Mouse (Mus musculus) lung, adult 2 months (tissue): ENCODE results near the gene Grm2. TPM values are rescaled to one million over a fixed set of nuclear protein-coding genes. Genes with fewer than 3 reads are reported as not detected.
"Not testable (repeated sequence)": the region's sequence is repeated elsewhere in the genome, so short reads cannot be mapped to it uniquely, and the experiment has no call there.

Experiments
- DNase-seq: peaks from one replicate; pipeline ENCODE4 v3.0.0; 2022
- H3K4me1 ChIP-seq: fragments of 200-500 bp; 2 replicates; pipeline ENCODE4 v1.6.1; 2011; ENCODE audit warnings: low read length; ENCODE audit not compliant: control insufficient read depth, insufficient read depth
- H3K4me3 ChIP-seq: fragments of 200-500 bp; replicated peaks from 2 replicates; pipeline ENCODE3; 2011; ENCODE audit warnings: low read depth, mild to moderate bottlenecking, control low read depth, low read length; ENCODE audit errors: extremely low read depth
- CTCF ChIP-seq: fragments of 200-500 bp; IDR thresholded peaks from 2 replicates; pipeline ENCODE4 v1.5.1; 2011; ENCODE audit warnings: mild to moderate bottlenecking, low read length, control low read depth; ENCODE audit not compliant: insufficient read depth
- POLR2A ChIP-seq: fragments of 200-500 bp; IDR thresholded peaks from 2 replicates; pipeline ENCODE4 v1.6.1; 2011; ENCODE audit warnings: low read depth, mild to moderate bottlenecking, control low read depth, low read length, borderline replicate concordance; ENCODE audit errors: extremely low read depth
- WGBS: fragments of 180-500 bp; shearing (Covaris S2); methylation state at CpG from one replicate; pipeline ENCODE4 v1.1.7; 2018; 5-methylcytosine and 5-hydroxymethylcytosine counted together
- polyA plus RNA-seq: library from polyadenylated mRNA; depleted of rRNA; stranded (reverse); fragments of >200 nt; gene quantifications from 2 replicates; pipeline ENCODE4 v1.2.3, GENCODE M21; 2012

The Grm2 gene
- polyA plus RNA-seq, 1 experiment, result not detected

GRCm38 (mm10) chr9:106656820-106657219, 938 bp upstream of the Grm2 start:
- no peak for TF ChIP-seq POLR2A
- no peak for TF ChIP-seq CTCF
- DNase-seq, result no peak
- WGBS, result 41% methylated on average over 5 of the region's 5 CpGs
- no peaks in the 10 kb centered on the region for H3K4me1 ChIP-seq
- H3K4me3 ChIP-seq, result no peak overlapping the region

GRCm38 (mm10) chr9:106652720-106653119, 3.2 kb downstream of the Grm2 start:
- H3K4me3 ChIP-seq, result no peak overlapping the region

GRCm38 (mm10) chr9:106647226-106647625, 8.7 kb downstream of the Grm2 start:
- H3K4me3 ChIP-seq, result no peak overlapping the region
- DNase-seq, result no peak
- H3K4me1 ChIP-seq, result no peaks in the 10 kb centered on the region
- WGBS, result 55% methylated on average over 27 of the region's 27 CpGs
- TF ChIP-seq POLR2A (no peak), CTCF (no peak)

More at GRCm38 (mm10) chr9:106652720-106653119, 3.2 kb downstream of the Grm2 start:
- 56% methylated on average over 1 of the region's 1 CpGs for WGBS
- no peaks in the 10 kb centered on the region for H3K4me1 ChIP-seq
- DNase-seq, result no peak
- TF ChIP-seq CTCF (no peak), POLR2A (no peak)

- no peak overlapping the region for H3K4me3 ChIP-seq
- TF ChIP-seq POLR2A (no peak), CTCF (no peak)
- H3K4me1 ChIP-seq, result no peaks in the 10 kb centered on the region
- DNase-seq, result no peak
- 73% methylated on average over 9 of the region's 9 CpGs for WGBS
Measured at GRCm38 (mm10) chr9:106645684-106646271, 10.1 kb downstream of the Grm2 start.

- Histone ChIP-seq H3K4me3 (no peak overlapping the region), H3K4me1 (no peaks in the 10 kb centered on the region)
- 65% methylated on average over 6 of the region's 6 CpGs for WGBS
- TF ChIP-seq POLR2A (no peak), CTCF (no peak)
- DNase-seq, result no peak
Measured at GRCm38 (mm10) chr9:106643787-106644186, 12.1 kb downstream of the Grm2 start.

GRCm38 (mm10) chr9:106643128-106643527, 12.8 kb downstream of the Grm2 start:
- DNase-seq, result peak; percentile 76
- Histone ChIP-seq H3K4me1 (no peaks in the 10 kb centered on the region), H3K4me3 (no peak overlapping the region)
- TF ChIP-seq POLR2A, result no peak
- TF ChIP-seq CTCF, result peak; percentile 63
- WGBS, result 28% methylated on average over 7 of the region's 7 CpGs

GRCm38 (mm10) chr9:106641346-106641745, 14.5 kb downstream of the Grm2 start:
- TF ChIP-seq CTCF, result no peak
- TF ChIP-seq POLR2A, result no peak
- 35% methylated on average over 5 of the region's 5 CpGs for WGBS
- Histone ChIP-seq H3K4me3 (no peak overlapping the region), H3K4me1 (no peaks in the 10 kb centered on the region)
- no peak for DNase-seq

GRCm38 (mm10) chr9:106638154-106638553, 17.7 kb downstream of the Grm2 start:
- Histone ChIP-seq H3K4me3 (no peak overlapping the region), H3K4me1 (no peaks in the 10 kb centered on the region)
- 89% methylated on average over 8 of the region's 8 CpGs for WGBS
- DNase-seq, result no peak
- TF ChIP-seq POLR2A, result no peak
- no peak for TF ChIP-seq CTCF

GRCm38 (mm10) chr9:106632185-106632584, 23.7 kb downstream of the Grm2 start:
- TF ChIP-seq POLR2A (no peak), CTCF (no peak)
- WGBS, result 60% methylated on average over 5 of the region's 5 CpGs
- DNase-seq, result no peak
- no peaks in the 10 kb centered on the region for H3K4me1 ChIP-seq
- no peak overlapping the region for H3K4me3 ChIP-seq

- 24% methylated on average over 8 of the region's 8 CpGs for WGBS
- not testable (repeated sequence) for DNase-seq, H3K4me3 ChIP-seq, H3K4me1 ChIP-seq
Measured at GRCm38 (mm10) chr9:106627796-106628195, 28.1 kb downstream of the Grm2 start.

GRCm38 (mm10) chr9:106626282-106626681, 29.6 kb downstream of the Grm2 start, which contains the start of gene Iqcf6:
Iqcf6 (plus strand) TSS chr9:106626582.
- DNase-seq, result no peak
- TF ChIP-seq POLR2A, result no peak
- no peak for TF ChIP-seq CTCF
- 83% methylated on average over 2 of the region's 2 CpGs for WGBS
- no peak within 1 kb of the TSS for H3K4me3 ChIP-seq
- no peaks in the 10 kb centered on the region for H3K4me1 ChIP-seq
